Mouse (Mus musculus): ENCODE results near the gene Mgat4a.

Gene Mgat4a

DNA sequence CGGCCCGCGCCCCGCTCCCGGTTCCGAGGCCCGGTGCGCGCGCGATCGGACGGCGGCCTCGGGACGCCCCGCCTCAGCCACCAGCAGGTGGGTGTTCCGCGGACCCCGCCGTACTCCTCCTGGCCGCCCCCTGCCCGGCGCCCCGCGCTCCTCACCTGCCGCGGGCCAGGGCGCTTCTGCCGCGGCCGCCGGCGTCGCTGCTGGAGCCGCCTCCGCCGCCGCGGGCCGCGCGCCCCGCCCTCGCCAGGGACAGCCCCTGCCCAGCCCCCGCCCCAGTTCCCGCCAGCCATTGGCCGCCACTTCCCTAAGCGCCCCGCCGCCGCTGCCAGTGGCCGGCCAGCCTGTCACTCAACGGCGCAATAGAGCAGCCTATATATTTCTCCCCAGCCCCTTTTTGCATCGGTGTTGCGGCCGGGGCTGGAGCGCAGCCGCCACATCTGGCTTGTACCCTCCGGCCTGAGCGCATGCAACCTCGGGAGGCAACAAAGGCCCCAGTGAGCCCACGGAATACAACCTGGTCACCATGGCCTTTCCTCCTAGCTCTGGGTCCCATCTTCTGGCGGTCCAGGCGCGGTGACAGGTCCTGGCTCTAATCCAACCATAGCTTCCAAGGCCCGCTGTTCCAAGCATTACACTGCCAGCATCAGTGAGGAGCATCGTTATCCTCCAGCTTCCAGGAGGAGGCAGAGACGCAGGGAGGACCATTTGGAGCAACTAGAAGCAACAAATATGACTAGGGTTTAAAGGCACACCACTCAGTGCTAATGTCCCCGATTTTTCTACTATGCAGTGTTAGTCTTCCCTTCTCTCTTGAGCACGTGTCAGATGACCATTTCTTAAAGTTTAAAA, at the start of gene Mgat4a:
Mgat4a (minus strand) TSS at position 207 of the 849 bp plus-strand sequence.
- peak; percentile 92 for DNase-seq (ENCODE audit: low read depth, low spot score)

GRCm38 (mm10) chr1:37585809-37586480, 45.1 kb upstream of the Mgat4a start:
- no peak for DNase-seq (ENCODE audit: low read depth, low spot score)

- DNase-seq (ENCODE audit: low read depth, low spot score): no peak
These were observed 43.1 kb upstream of the Mgat4a start for GRCm38 (mm10) chr1:37583795-37584464.

- no peak for DNase-seq (ENCODE audit: low read depth, low spot score)
These were observed 42.4 kb upstream of the Mgat4a start for GRCm38 (mm10) chr1:37583167-37583566.

DNA sequence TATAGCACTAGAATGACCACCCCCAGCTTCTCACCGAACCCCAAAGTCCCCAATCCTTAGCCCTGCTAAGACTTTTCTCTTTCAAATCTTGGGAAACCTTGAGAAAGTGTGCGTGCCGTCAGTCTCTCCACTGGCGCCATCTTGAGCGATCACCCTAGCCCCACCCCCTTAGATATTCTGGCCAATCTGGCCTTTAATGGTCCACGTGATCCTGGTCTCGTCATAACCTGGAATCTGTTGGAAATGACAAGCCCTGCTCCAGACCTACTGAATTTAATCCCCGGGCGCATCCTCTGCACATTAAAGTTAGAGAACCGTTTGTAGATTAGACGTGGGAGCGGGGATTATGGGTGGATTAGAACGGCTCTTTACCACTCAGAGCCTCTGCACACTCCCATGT, 38.9 kb upstream of the Mgat4a start:
- DNase-seq (ENCODE audit: low read depth, low spot score): peak; percentile 51

DNA sequence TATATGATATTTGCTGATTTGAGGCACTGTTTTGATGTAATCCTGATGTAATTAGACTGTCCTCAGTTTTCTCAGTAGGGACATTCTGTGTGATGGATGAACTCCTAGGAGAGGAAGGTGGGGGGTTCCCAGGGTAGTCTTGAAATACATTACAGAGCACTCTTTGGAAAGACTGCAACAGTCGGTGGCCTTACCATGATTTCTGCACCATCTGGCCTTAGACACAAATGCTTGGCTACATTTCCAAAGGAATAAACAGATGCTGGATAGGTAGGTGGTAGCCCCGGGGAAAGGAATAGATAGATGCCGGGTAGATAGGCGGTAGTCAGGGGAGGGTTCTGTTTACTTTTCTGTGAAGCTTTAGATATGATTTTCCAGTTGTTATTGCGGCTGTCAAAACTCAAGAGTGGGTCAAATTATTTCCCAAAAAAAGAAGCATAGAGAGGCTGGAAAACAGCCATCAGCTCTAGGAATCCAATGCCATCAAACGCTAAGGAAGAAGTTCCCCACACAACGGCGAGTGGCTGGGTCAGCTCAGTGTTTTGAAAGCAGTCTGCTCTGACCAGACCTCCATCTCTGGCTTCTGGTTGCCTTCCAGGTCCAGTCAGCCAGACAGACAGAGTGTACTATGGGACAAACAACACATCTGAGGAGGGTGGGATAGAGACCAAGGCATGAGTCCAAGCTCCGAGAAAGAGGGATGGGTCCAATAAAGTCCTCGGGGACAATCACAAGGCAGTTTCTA, 31.9 kb upstream of the Mgat4a start:
- no peak for DNase-seq (ENCODE audit: low read depth, low spot score)

GRCm38 (mm10) chr1:37568379-37568778, 27.6 kb upstream of the Mgat4a start:
- no peak for DNase-seq (ENCODE audit: low read depth, low spot score)

DNA sequence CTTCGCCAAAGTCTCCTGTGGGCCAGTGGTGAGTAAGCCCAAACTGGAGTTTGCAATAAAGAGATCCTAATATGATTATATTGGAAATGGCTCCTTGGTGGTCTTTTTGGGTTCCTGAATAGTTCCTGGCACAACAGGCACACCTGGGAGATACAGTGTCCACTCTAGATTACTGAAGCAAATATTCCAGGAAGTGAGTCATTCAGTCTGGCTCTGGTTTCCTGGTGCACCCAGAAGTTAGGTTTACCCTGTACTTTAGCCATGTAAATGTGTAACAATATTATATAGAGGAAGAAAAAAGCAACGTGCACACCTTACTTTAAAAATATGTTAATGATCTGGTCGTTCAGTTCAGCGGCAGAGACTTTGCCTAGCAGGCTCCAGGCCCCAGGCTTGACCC, 25.9 kb upstream of the Mgat4a start:
- no peak for DNase-seq (ENCODE audit: low read depth, low spot score)

- DNase-seq (ENCODE audit: low read depth, low spot score): no peak
These were observed 25.5 kb upstream of the Mgat4a start for GRCm38 (mm10) chr1:37566344-37566743.

- DNase-seq (ENCODE audit: low read depth, low spot score): peak; percentile 31
These were observed 24.6 kb upstream of the Mgat4a start for GRCm38 (mm10) chr1:37565396-37565795.

GRCm38 (mm10) chr1:37561955-37562354, 21.1 kb upstream of the Mgat4a start:
- DNase-seq (ENCODE audit: low read depth, low spot score): no peak

- DNase-seq (ENCODE audit: low read depth, low spot score): no peak
These were observed 19.5 kb upstream of the Mgat4a start for GRCm38 (mm10) chr1:37560356-37560755.

- no peak for DNase-seq (ENCODE audit: low read depth, low spot score)
These were observed 11.2 kb upstream of the Mgat4a start for GRCm38 (mm10) chr1:37551986-37552385.

DNA sequence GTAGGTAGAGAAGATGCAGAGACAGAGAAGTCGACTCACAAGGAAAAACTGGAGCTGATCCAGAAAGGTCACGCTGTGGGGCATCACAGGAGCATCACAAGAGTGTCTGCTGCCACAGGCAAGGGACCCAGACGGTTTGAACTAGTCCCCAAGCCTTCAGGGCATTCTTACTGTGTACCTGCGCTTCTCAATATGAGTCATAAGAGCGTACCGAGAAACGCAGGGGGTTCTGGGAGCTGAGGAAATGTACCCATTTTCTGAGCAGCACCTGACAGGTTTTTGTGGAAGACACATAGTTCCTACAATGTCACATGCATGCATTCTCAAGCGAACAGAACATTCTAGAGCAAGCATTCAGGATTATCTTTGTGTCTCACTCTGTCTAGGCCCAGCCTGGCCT, 8.7 kb upstream of the Mgat4a start:
- DNase-seq (ENCODE audit: low read depth, low spot score): no peak

- no peak for DNase-seq (ENCODE audit: low read depth, low spot score)
These were observed 5.7 kb upstream of the Mgat4a start for GRCm38 (mm10) chr1:37546398-37547051.

- DNase-seq (ENCODE audit: low read depth, low spot score): no peak
These were observed 3.4 kb upstream of the Mgat4a start for GRCm38 (mm10) chr1:37544251-37544650.

- DNase-seq (ENCODE audit: low read depth, low spot score): no peak
These were observed 2.2 kb upstream of the Mgat4a start for GRCm38 (mm10) chr1:37543057-37543456.

GRCm38 (mm10) chr1:37539968-37540809, 627 bp downstream of the Mgat4a start:
- peak; percentile 61 for DNase-seq (ENCODE audit: low read depth, low spot score)

GRCm38 (mm10) chr1:37534532-37535108, 6.2 kb downstream of the Mgat4a start:
- no peak for DNase-seq (ENCODE audit: low read depth, low spot score)

- DNase-seq (ENCODE audit: low read depth, low spot score): no peak
These were observed 7.6 kb downstream of the Mgat4a start for GRCm38 (mm10) chr1:37533181-37533580.
